Mouse (Mus musculus) adrenal gland, postnatal 36 days (tissue): ENCODE results near the gene Gm12166. TPM values are rescaled to one million over a fixed set of nuclear protein-coding genes. Genes with fewer than 3 reads are reported as not detected.

ENCODE experiments used
- DNase-seq, 2 experiments: peaks; one replicate each; pipeline ENCODE4 v3.0.0; 2021; ENCODE audit warnings: mixed read lengths in 1 of 2
- microRNA-seq: library from miRNA; unstranded; fragments of <30 nt; microRNA quantifications from one replicate; pipeline ENCODE4 v1.2.0, GENCODE M21; 2021
- total RNA-seq, 2 experiments: library from RNA; stranded (reverse); gene quantifications; 2 replicates each; pipeline ENCODE4 v1.2.3; 2021

Gene Gm12166
- total RNA-seq, 2 experiments from 2014 or later = 1.4 to 1.7 TPM

- peak; percentile 68 to 78 for DNase-seq
These were observed 36.1 kb downstream of the Gm12166 start for GRCm38 (mm10) chr11:46016061-46016460.

Small RNA genes within 50 kb of the gene (microRNA-seq; reads per million reads assigned to microRNA genes)
- gene Mir8100 = not detected

Other genes starting within 250 kb of the Gm12166 start
- gene Clint1, start 200.3 kb downstream of the Gm12166 start, total RNA-seq = 10 to 100 TPM; 74.1 to 92.9 TPM
- gene Lsm11, start 107.4 kb downstream of the Gm12166 start, total RNA-seq = 10 to 100 TPM; 12.8 to 16.7 TPM
- gene Thg1l, start 96.8 kb downstream of the Gm12166 start, total RNA-seq = 10 to 100 TPM; 14.6 to 18.2 TPM
- under 1 TPM in 1 of 2 experiments, not detected in 1; 0.36 TPM for gene Sox30, start 72.0 kb downstream of the Gm12166 start, total RNA-seq
- 1 to 10 TPM; 5.7 to 5.8 TPM for gene Adam19, start 3.7 kb upstream of the Gm12166 start, total RNA-seq
- gene Nipal4, start 114.2 kb upstream of the Gm12166 start, total RNA-seq = not detected
- not detected for gene Fndc9, start 183.2 kb upstream of the Gm12166 start, total RNA-seq